Mouse (Mus musculus) ES-E14 (cell line): Measurements from ENCODE around the gene Sdhaf1. TPM values are rescaled to one million over a fixed set of nuclear protein-coding genes. Genes with fewer than 3 reads are reported as not detected.

Experiments used
- DNase-seq: peaks from one replicate; pipeline ENCODE4 v3.0.0-alpha.2; 2013; ENCODE audit warnings: low read depth, low spot score
- H3K27ac ChIP-seq: 2 replicates; pipeline ENCODE4 v1.5.1; 2012; ENCODE audit warnings: low read depth, mild to moderate bottlenecking, low read length, moderate library complexity, mixed read lengths; ENCODE audit not compliant: poor library complexity, insufficient read depth, severe bottlenecking
- H3K36me3 ChIP-seq: 2 replicates; pipeline ENCODE4 v1.6.1; 2012; ENCODE audit warnings: mild to moderate bottlenecking, low read length, moderate library complexity, mixed read lengths; ENCODE audit not compliant: control insufficient read depth, poor library complexity, insufficient read depth, severe bottlenecking
- H3K4me1 ChIP-seq, 2 experiments: fragments of 150-350 bp in 1 of 2; sonication (generic) in 1 of 2; 2 replicates each; pipeline ENCODE4 v1.6.1; 2012; ENCODE audit warnings: low read length in 2 of 2, mild to moderate bottlenecking in 1 of 2, mixed read lengths in 1 of 2; ENCODE audit not compliant: control insufficient read depth in 2 of 2, insufficient read depth in 2 of 2, poor library complexity in 1 of 2
- H3K4me3 ChIP-seq, 2 experiments: fragments of 150-350 bp in 1 of 2; sonication (generic) in 1 of 2; 2 replicates each; pipeline ENCODE4 v1.5.1; 2012; ENCODE audit warnings: low read length in 2 of 2, low read depth in 1 of 2, mild to moderate bottlenecking in 1 of 2, mixed read lengths in 1 of 2; ENCODE audit not compliant: insufficient read depth in 1 of 2, poor library complexity in 1 of 2, severe bottlenecking in 1 of 2
- H3K9ac ChIP-seq: 2 replicates; pipeline ENCODE4 v1.6.1; 2012; ENCODE audit warnings: low read depth, mild to moderate bottlenecking, low read length, mixed read lengths; ENCODE audit not compliant: poor library complexity, insufficient read depth, severe bottlenecking
- H3K9me3 ChIP-seq: fragments of 150-350 bp; sonication (generic); 2 replicates; pipeline ENCODE4 v1.6.1; 2012; ENCODE audit warnings: low read depth, mild to moderate bottlenecking, low read length; ENCODE audit not compliant: control insufficient read depth, insufficient read depth
- CHD2 ChIP-seq: IDR thresholded peaks from 2 replicates; pipeline ENCODE4 v1.6.1; 2014; ENCODE audit warnings: mild to moderate bottlenecking, low read depth, low read length, inconsistent platforms
- HCFC1 ChIP-seq: IDR thresholded peaks from 2 replicates; pipeline ENCODE4 v1.6.1; 2012; ENCODE audit warnings: low read length, inconsistent platforms, borderline replicate concordance; ENCODE audit not compliant: insufficient read depth
- MAFK ChIP-seq: IDR thresholded peaks from 2 replicates; pipeline ENCODE4 v1.6.1; 2014; ENCODE audit warnings: mild to moderate bottlenecking, low read depth, low read length, inconsistent platforms; ENCODE audit not compliant: insufficient read depth
- ZC3H11A ChIP-seq: IDR thresholded peaks from 2 replicates; pipeline ENCODE4 v1.6.1; 2012; ENCODE audit warnings: low read depth, mild to moderate bottlenecking, inconsistent platforms, low read length, borderline replicate concordance
- ZNF384 ChIP-seq: IDR thresholded peaks from 2 replicates; pipeline ENCODE4 v1.6.1; 2012; ENCODE audit warnings: low read depth, low read length, inconsistent platforms
- in situ Hi-C, 2 experiments: fragments of 600-800 bp; cut with MboI; formaldehyde crosslinking; loops; one replicate each; pipeline ENCODE4 v1.15.1; 2025; ENCODE audit warnings: low sequenced_read_pairs in 2 of 2, inconsistent platforms in 1 of 2; ENCODE audit not compliant: unreplicated experiment in 2 of 2
- total RNA-seq: library from RNA; depleted of rRNA; stranded (reverse); fragments of 300-350 nt; gene quantifications from 2 replicates; pipeline ENCODE4 v1.2.3, GENCODE M21; 2012; rRNA removed

The Sdhaf1 gene
- total RNA-seq: 6.6 and 8.5 TPM in 2 replicates

DNA sequence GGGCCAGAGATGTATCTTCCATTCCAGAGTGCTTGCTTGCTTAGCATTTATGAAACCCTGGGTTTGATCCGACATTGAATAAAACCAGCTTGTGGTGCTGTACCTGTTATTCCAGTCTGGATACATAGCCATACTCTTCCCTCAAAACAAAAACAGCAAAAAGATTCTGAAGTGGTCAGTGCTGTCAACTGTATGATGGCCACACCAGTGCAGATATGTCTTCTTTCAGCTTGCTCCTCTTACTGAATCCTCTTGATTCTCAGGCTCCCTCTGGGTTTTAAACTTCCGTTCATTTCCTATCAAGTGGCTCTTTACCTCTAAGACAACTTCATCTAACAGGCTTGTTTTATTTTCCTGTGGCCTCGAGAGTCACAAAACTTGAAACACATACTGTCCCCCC is at the start of gene Sdhaf1:
Sdhaf1 (minus strand) TSS at position 101 of the 400 bp plus-strand sequence.
- Histone ChIP-seq H3K36me3 (peaks cover 3% of the 10 kb centered on the region; the same call in 1 of the 2 replicates), H3K27ac (peak within 1 kb of the TSS; percentile 56; the same call in 1 of the 2 replicates), H3K9me3 (no peaks in the 10 kb centered on the region), H3K4me3 (peak within 1 kb of the TSS; percentile 62 to 98), H3K9ac (peak within 1 kb of the TSS; percentile 76; the same call in 1 of the 2 replicates), H3K4me1 (peaks cover 4 to 7% of the 10 kb centered on the region in 2 experiments; a peak in 2 of 4 replicates)
- no peak for DNase-seq
- no peak for TF ChIP-seq ZC3H11A
- no peak for TF ChIP-seq ZNF384
- TF ChIP-seq HCFC1: no peak
- no peak for TF ChIP-seq CHD2
- TF ChIP-seq MAFK: no peak
- in situ Hi-C loops: no loop called here

DNA sequence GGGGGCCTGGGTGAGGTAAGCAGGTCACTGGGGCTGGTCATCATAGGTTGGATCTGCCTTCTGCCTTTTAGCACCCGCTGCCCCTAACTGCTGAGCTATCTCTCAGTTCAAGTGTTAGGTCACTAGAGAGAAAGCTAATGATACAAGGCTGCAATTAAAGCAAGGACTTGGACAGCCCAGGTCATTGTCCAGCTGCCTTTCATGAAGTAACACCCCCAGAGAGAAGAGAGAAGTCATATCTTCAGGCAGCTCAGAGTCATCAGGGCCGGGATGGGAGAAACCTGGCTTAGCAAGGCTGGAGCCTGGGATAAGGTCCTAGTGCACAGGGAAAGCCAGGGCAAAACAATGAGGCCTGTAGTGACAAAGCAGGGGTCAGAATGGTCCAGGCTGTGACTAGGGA is 43.8 kb upstream of the Sdhaf1 start:
- no peak overlapping the region for H3K27ac ChIP-seq

DNA sequence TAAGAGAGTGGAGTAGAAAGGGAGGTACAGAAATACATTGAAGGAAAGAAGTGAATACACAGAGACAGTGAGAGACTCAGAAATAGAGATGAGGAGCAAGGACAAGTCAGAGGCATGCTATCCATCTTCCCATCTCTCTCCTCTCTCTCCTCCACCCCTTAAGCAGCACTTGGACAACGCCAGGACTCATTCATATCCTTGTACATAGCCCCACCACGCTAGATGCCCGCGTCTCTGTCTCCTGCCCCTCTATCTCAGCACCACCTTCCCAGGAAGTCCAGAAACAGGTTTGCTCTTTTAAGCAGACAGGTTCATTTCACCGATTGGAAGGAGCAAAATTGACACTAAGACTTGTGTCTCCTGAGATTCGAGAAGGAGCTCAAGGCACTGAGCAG is 39.6 kb upstream of the Sdhaf1 start:
- Histone ChIP-seq H3K9me3 (no peaks in the 10 kb centered on the region), H3K4me1 (peaks cover 2 to 20% of the 10 kb centered on the region in 2 experiments; a peak in 2 of 4 replicates), H3K27ac (no peak overlapping the region), H3K36me3 (no peaks in the 10 kb centered on the region), H3K4me3 (peak overlapping the region in 1 of 2 experiments; percentile 52; a peak in 2 of 4 replicates), H3K9ac (no peak overlapping the region)
- in situ Hi-C loops: no loop called here
- TF ChIP-seq ZNF384 (no peak), ZC3H11A (no peak), HCFC1 (no peak), CHD2 (no peak), MAFK (no peak)
- DNase-seq: no peak

More for the DNA sequence above, 43.8 kb upstream of the Sdhaf1 start:
- in situ Hi-C loops: no loop called here
- Histone ChIP-seq H3K9ac (no peak overlapping the region), H3K9me3 (no peaks in the 10 kb centered on the region), H3K4me3 (no peak overlapping the region), H3K36me3 (no peaks in the 10 kb centered on the region), H3K4me1 (peaks cover 2 to 14% of the 10 kb centered on the region in 2 experiments; a peak in 2 of 4 replicates)
- no peak for DNase-seq
- TF ChIP-seq ZC3H11A (no peak), HCFC1 (no peak)

DNA sequence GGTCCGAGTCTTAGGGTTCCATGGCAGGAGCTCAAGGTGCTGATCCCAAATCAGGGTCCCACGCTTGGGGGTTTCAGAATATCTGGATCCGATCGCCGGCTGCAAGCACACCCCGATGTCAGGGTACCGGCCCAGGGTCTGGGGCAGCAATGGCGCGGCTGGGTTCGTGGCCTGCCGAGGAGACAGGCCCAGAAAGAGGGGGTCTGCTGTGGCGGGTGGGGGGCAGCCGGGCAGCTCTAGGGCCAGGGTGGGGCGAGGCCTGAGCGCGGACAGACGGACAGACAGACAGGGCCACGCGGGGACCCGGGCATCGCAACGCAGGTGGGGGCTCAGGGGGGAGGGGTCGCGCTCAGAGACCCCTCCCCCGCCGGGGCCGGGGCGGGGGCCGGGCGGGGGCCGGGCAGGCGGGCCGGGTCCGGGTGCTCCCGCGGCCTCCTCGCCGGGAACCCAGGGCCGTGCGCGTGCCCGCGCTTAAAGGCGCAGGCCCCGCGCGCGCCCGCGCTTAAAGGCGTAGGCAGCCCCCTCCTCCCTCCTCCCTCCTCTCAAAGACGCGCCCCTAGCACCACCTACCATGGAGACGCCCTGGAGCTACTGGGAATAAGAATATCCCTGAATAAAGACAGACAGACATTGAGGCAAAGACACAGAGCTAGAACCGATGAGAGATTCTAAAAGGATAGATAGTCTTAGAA is 39.1 kb upstream of the Sdhaf1 start, which contains the start of gene Lrfn3:
Lrfn3 (minus strand) TSS at position 121 of the 692 bp plus-strand sequence.
- TF ChIP-seq ZC3H11A (no peak), CHD2 (no peak), HCFC1 (no peak), MAFK (no peak), ZNF384 (no peak)
- peaks cover 2 to 18% of the 10 kb centered on the region in 2 experiments; a peak in 2 of 4 replicates for H3K4me1 ChIP-seq
- H3K27ac ChIP-seq: no peak within 1 kb of the TSS
- peak; percentile 68 for DNase-seq
- no peaks in the 10 kb centered on the region for H3K36me3 ChIP-seq
- H3K9ac ChIP-seq: peak within 1 kb of the TSS; percentile 76
- in situ Hi-C loops: no loop called here
- H3K4me3 ChIP-seq: peak within 1 kb of the TSS; percentile 62 to 81
- H3K9me3 ChIP-seq: no peaks in the 10 kb centered on the region

DNA sequence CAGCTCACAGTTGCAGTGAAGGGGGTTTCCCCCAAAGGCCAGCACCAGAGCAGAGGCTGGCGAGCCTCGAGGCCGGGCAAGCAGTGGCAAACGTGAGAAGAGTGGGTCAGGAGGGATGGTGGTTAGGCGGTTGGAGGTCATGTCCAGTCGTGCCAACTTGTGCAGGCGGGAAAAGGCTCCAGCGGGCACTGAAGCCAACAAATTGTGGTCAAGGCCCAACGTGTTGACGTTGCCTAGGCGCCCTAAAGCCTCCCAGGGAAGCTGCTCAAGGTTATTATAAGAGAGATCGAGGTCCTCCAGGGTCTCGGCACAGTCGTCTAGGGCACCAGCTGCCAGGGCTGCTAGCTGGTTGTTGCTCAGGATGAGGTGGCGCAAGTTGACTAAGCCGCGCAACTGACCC is 36.3 kb upstream of the Sdhaf1 start:
- Histone ChIP-seq H3K4me1 (peaks cover 2 to 18% of the 10 kb centered on the region in 2 experiments; a peak in 2 of 4 replicates), H3K9me3 (no peaks in the 10 kb centered on the region), H3K4me3 (peak overlapping the region; percentile 42 to 45; a peak in 3 of 4 replicates), H3K36me3 (no peaks in the 10 kb centered on the region), H3K9ac (no peak overlapping the region), H3K27ac (no peak overlapping the region)
- no peak for TF ChIP-seq ZNF384
- no peak for TF ChIP-seq ZC3H11A
- DNase-seq: no peak
- in situ Hi-C loops: no loop called here
